ENCODE assay signal across 8 mouse cellular contexts in genomic region chr11:51960967-51961471, GRCm38 (mm10). TPM values are rescaled to one million over a fixed set of nuclear protein-coding genes. Genes with fewer than 3 reads are reported as not detected.
A peak's percentile ranks its signal among the peaks of the same experiment; 100 is the strongest.
DNase-seq lines count a peak whose midpoint lies in the region; ATAC-seq and TF ChIP-seq lines count a peak whose summit lies in the region.
"Had no signal": no experiment of that assay in that cellular context is flagged by ENCODE, and none has a peak within 500 bp of the region (broad histone marks: within the 10 kb centered on the region; RNA-seq: fewer than 3 reads in every experiment).

No protein-coding gene starts in this region.

- H3K27me3 ChIP-seq in limb, embryonic 15.5 days: no peaks in the 10 kb centered on the region
- H3K27me3 ChIP-seq in limb, embryonic 10.5 days (ENCODE audit: low read depth, poor library complexity, severe bottlenecking): no peaks in the 10 kb centered on the region
- H3K27me3 ChIP-seq in thymus, adult 2 months (ENCODE audit: control insufficient read depth, insufficient read depth, low read length): no peaks in the 10 kb centered on the region
- no peaks in the 10 kb centered on the region for H3K27me3 ChIP-seq in hindbrain, embryonic 13.5 days
- H3K27me3 ChIP-seq: hindbrain, embryonic 15.5 days had no signal

- peaks cover 3% of the 10 kb centered on the region; the same call in 1 of the 2 replicates for H3K4me1 ChIP-seq in limb, embryonic 15.5 days
- no peaks in the 10 kb centered on the region for H3K4me1 ChIP-seq in limb, embryonic 10.5 days
- H3K4me1 ChIP-seq in thymus, adult 2 months (replicated peaks; ENCODE audit: control insufficient read depth, insufficient read depth, low read length): peaks cover 32% of the 10 kb centered on the region
- H3K4me1 ChIP-seq in hindbrain, embryonic 13.5 days (replicated peaks): no peaks in the 10 kb centered on the region
- H3K4me1 ChIP-seq: hindbrain, embryonic 15.5 days had no signal

- no peak for TF ChIP-seq POLR2A in thymus, adult 2 months (IDR thresholded peaks at IDR 0.05; ENCODE audit: control insufficient read depth, extremely low read depth, insufficient read depth, low read length, poor library complexity)

- intact Hi-C loops in left cerebral cortex, postnatal 4 days (cut with DNase I): no loop called here

- H3K4me3 ChIP-seq in limb, embryonic 15.5 days: no peak overlapping the region
- no peak overlapping the region for H3K4me3 ChIP-seq in limb, embryonic 10.5 days
- H3K4me3 ChIP-seq in thymus, adult 2 months (ENCODE audit: control insufficient read depth, insufficient read depth, low read length): peak overlapping the region; percentile 9
- no peak overlapping the region for H3K4me3 ChIP-seq in hindbrain, embryonic 13.5 days
- H3K4me3 ChIP-seq: hindbrain, embryonic 15.5 days had no signal

- no peak for TF ChIP-seq CTCF in thymus, adult 2 months (IDR thresholded peaks at IDR 0.05; ENCODE audit: borderline replicate concordance, control insufficient read depth, extremely low read depth, insufficient read depth, low read length, poor library complexity)

- H3K36me3 ChIP-seq in limb, embryonic 15.5 days: no peaks in the 10 kb centered on the region
- no peaks in the 10 kb centered on the region for H3K36me3 ChIP-seq in limb, embryonic 10.5 days
- no peaks in the 10 kb centered on the region for H3K36me3 ChIP-seq in thymus, adult 2 months (ENCODE audit: control insufficient read depth, insufficient read depth, low read length)
- H3K36me3 ChIP-seq in hindbrain, embryonic 13.5 days: no peaks in the 10 kb centered on the region
- H3K36me3 ChIP-seq: hindbrain, embryonic 15.5 days had no signal

- no peak overlapping the region for H3K9ac ChIP-seq in limb, embryonic 15.5 days
- H3K9ac ChIP-seq in hindbrain, embryonic 13.5 days: no peak overlapping the region
- H3K9ac ChIP-seq: hindbrain, embryonic 15.5 days had no signal

- H3K27ac ChIP-seq in limb, embryonic 15.5 days: no peak overlapping the region
- H3K27ac ChIP-seq in limb, embryonic 10.5 days: no peak overlapping the region
- peak overlapping the region; percentile 92 for H3K27ac ChIP-seq in thymus, adult 2 months (ENCODE audit: control insufficient read depth, insufficient read depth, low read length)
- H3K27ac ChIP-seq in hindbrain, embryonic 13.5 days: no peak overlapping the region
- H3K27ac ChIP-seq: hindbrain, embryonic 15.5 days had no signal

- no peaks in the 10 kb centered on the region for H3K9me3 ChIP-seq in limb, embryonic 15.5 days
- H3K9me3 ChIP-seq in limb, embryonic 10.5 days (replicated peaks): no peaks in the 10 kb centered on the region
- H3K9me3 ChIP-seq in hindbrain, embryonic 13.5 days: no peaks in the 10 kb centered on the region
- H3K9me3 ChIP-seq: hindbrain, embryonic 15.5 days had no signal

- no peak for DNase-seq in limb, embryonic 10.5 days (ENCODE audit: low spot score)
- DNase-seq in fibroblast of lung, adult 2 months (ENCODE audit: low read depth): peak; percentile 94
- peak; percentile 54 for DNase-seq in left cerebral cortex, postnatal 4 days
- DNase-seq in thymus, adult 2 months: peak; percentile 48
- no peak for DNase-seq in neural tube, embryonic 10.5 days (ENCODE audit: extremely low spot score, low spot score)

- 55% methylated on average over 11 of the region's 11 CpGs for WGBS in limb, embryonic 15.5 days
- whole genome bisulfite sequencing in limb, embryonic 10.5 days: 73% methylated on average over 11 of the region's 11 CpGs
- 24% methylated on average over 11 of the region's 11 CpGs for WGBS in thymus, adult 2 months
- WGBS in hindbrain, embryonic 13.5 days: 74% methylated on average over 11 of the region's 11 CpGs

- H3K4me2 ChIP-seq in limb, embryonic 15.5 days: no peak overlapping the region
- H3K4me2 ChIP-seq in hindbrain, embryonic 13.5 days: no peak overlapping the region
- H3K4me2 ChIP-seq: hindbrain, embryonic 15.5 days had no signal

- 0 out of 2 replicates have a peak, but pooled peaks have one; percentile 30 for ATAC-seq in limb, embryonic 15.5 days (ENCODE audit: insufficient number of reproducible peaks, low FRiP score, low TSS enrichment, low read depth)
- ATAC-seq in hindbrain, embryonic 13.5 days (ENCODE audit: low FRiP score): no peak

RNA-seq across cellular contexts. Expression of gene Cdkn2aipnl, which starts 6.4 kb away (rescaled TPM):
- polyA plus RNA-seq in limb, embryonic 15.5 days (2015; fragmentation: Nextera tagmentation; extraction: Ambion mirVana): 79.2 and 83.8 TPM in 2 replicates
- polyA plus RNA-seq in limb, embryonic 10.5 days (2016; fragmentation: Nextera tagmentation; extraction: Ambion mirVana): 132 and 141 TPM in 2 replicates
- 10 to 100 TPM; 52.8 to 53.3 TPM for total RNA-seq in left cerebral cortex, postnatal 4 days (2021)
- 89.3 and 92.4 TPM in 2 replicates for polyA plus RNA-seq in thymus, adult 2 months (2012; rRNA removed)
- polyA plus RNA-seq in hindbrain, embryonic 13.5 days (2015; fragmentation: Nextera tagmentation; extraction: Ambion mirVana): 113 TPM in 2 replicates

RNA-seq across cellular contexts. Expression of gene Ube2b, which starts 39.5 kb away (rescaled TPM):
- polyA plus RNA-seq in limb, embryonic 15.5 days (2015; fragmentation: Nextera tagmentation; extraction: Ambion mirVana): 237 and 241 TPM in 2 replicates
- polyA plus RNA-seq in limb, embryonic 10.5 days (2016; fragmentation: Nextera tagmentation; extraction: Ambion mirVana): 213 and 227 TPM in 2 replicates
- 100 to 1,000 TPM; 122 to 133 TPM for total RNA-seq in left cerebral cortex, postnatal 4 days (2021)
- polyA plus RNA-seq in thymus, adult 2 months (2012; rRNA removed): 63.9 and 72.5 TPM in 2 replicates
- 256 and 270 TPM in 2 replicates for polyA plus RNA-seq in hindbrain, embryonic 13.5 days (2015; fragmentation: Nextera tagmentation; extraction: Ambion mirVana)

RNA-seq across cellular contexts. Expression of gene Cdkl3, which starts 43.0 kb away (rescaled TPM):
- polyA plus RNA-seq in limb, embryonic 15.5 days (2015; fragmentation: Nextera tagmentation; extraction: Ambion mirVana): 7.2 and 10.2 TPM in 2 replicates
- 11.7 and 11.8 TPM in 2 replicates for polyA plus RNA-seq in limb, embryonic 10.5 days (2016; fragmentation: Nextera tagmentation; extraction: Ambion mirVana)
- 10 to 100 TPM; 32.4 to 32.6 TPM for total RNA-seq in left cerebral cortex, postnatal 4 days (2021)
- polyA plus RNA-seq in thymus, adult 2 months (2012; rRNA removed): 3.1 and 3.4 TPM in 2 replicates
- 25.1 and 29.1 TPM in 2 replicates for polyA plus RNA-seq in hindbrain, embryonic 13.5 days (2015; fragmentation: Nextera tagmentation; extraction: Ambion mirVana)

Comparison
In these comparisons a context has a peak if more than half of its experiments do, and no peak if none do; other contexts are left out.
1. DNase-seq: peak in fibroblast of lung, adult 2 months (single experiment), left cerebral cortex, postnatal 4 days (single experiment) and thymus, adult 2 months (single experiment); none in limb, embryonic 10.5 days (single experiment) and neural tube, embryonic 10.5 days (single experiment).